Mouse (Mus musculus) G1E (cell line): ENCODE results near the gene Fam71e1.

Source experiments
- CTCF ChIP-seq: IDR thresholded peaks from 2 replicates; pipeline ENCODE4 v1.5.1; 2012; ENCODE audit warnings: low read depth, low read length, inconsistent platforms, mixed read lengths
- GATA1 ChIP-seq: IDR thresholded peaks from 2 replicates; pipeline ENCODE4 v1.6.1; 2012; ENCODE audit warnings: borderline replicate concordance, low read length, inconsistent platforms, mixed read lengths

- no peak for TF ChIP-seq CTCF
- TF ChIP-seq GATA1 = no peak
Measured at GRCm38 (mm10) chr7:44485572-44486195, 10.7 kb upstream of the Fam71e1 start.
